ENCODE assay signal across 8 mouse cellular contexts in the genomic region with DNA sequence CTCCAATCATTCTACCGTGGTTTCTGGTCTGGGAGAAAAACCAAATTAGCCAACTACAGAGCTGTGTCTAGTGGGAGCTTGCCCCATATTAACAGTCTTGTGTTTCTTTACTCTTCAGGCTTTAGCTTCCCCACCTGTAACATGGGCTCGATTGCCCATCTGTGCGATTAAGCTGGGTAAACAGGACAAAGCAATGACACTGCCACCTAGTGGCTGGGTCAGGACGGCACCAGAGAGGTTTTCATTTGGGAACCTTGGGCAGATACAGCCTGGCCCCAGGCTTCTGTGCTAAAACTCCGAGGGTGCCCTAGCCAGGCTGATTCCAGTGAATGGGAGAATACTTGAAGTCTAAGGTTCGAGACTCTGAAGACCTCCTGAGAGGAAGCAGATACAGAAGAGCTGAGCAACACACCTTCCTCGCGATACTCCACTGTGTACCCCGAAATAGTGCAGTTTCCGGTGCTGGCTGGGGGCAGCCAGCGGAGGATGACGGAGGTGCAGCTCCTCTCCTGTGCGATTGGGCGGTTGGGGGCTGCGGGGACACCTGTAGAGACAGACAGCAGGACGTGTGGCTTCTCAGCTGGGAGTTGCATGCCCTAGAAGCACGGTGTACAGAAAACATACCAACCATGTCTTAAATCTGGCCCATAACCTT. TPM values are rescaled to one million over a fixed set of nuclear protein-coding genes. Genes with fewer than 3 reads are reported as not detected.
DNase-seq lines count a peak whose midpoint lies in the region; ATAC-seq and TF ChIP-seq lines count a peak whose summit lies in the region.

No protein-coding gene starts in this region.

- TF ChIP-seq POLR2A in kidney, adult 2 months (IDR thresholded peaks at IDR 0.05; ENCODE audit: low read depth, low read length) = no peak

- H3K9ac ChIP-seq in hindbrain, embryonic 16.5 days (ENCODE audit: low read depth, low read length) = no peak overlapping the region

- peak; percentile 54 for DNase-seq in hindbrain, embryonic 10.5 days (ENCODE audit: low spot score)
- peak; percentile 83 for DNase-seq in CD4-positive, CD25-positive, alpha-beta regulatory T cell, adult 2 months (ENCODE audit: low read depth, low spot score)
- peak; percentile 65 for DNase-seq in adrenal gland, adult 2 months
- peak; percentile 36 for DNase-seq in embryo, embryonic 11.5 days (ENCODE audit: low read depth, low spot score)
- peak; percentile 73 for DNase-seq in kidney, adult 2 months
- peak; percentile 48 for DNase-seq in lung, postnatal 25 days (ENCODE audit: low spot score)
- peak; percentile 74 for DNase-seq in thymus, postnatal 0 days (ENCODE audit: low spot score)

- ATAC-seq in hindbrain, embryonic 16.5 days = no peak

- TF ChIP-seq CTCF in kidney, adult 2 months (conservative IDR thresholded peaks at IDR 0.05; ENCODE audit: insufficient read depth, insufficient read length, low read depth, low read length) = peak; percentile 93

- H3K36me3 ChIP-seq in hindbrain, embryonic 10.5 days = peaks cover 14% of the 10 kb centered on the region
- H3K36me3 ChIP-seq in hindbrain, embryonic 16.5 days (ENCODE audit: control insufficient read depth, insufficient read depth, low read length) = peaks cover 3% of the 10 kb centered on the region; the same call in 1 of the 2 replicates
- H3K36me3 ChIP-seq in kidney, adult 2 months (ENCODE audit: control insufficient read depth, insufficient read depth, low read length) = no peaks in the 10 kb centered on the region

- H3K9me3 ChIP-seq in hindbrain, embryonic 10.5 days = no peaks in the 10 kb centered on the region
- H3K9me3 ChIP-seq in hindbrain, embryonic 16.5 days (ENCODE audit: control insufficient read depth, low read length) = no peaks in the 10 kb centered on the region

- no peak overlapping the region for H3K27ac ChIP-seq in hindbrain, embryonic 10.5 days
- H3K27ac ChIP-seq in hindbrain, embryonic 16.5 days (ENCODE audit: low read depth, low read length) = no peak overlapping the region
- no peak overlapping the region for H3K27ac ChIP-seq in kidney, adult 2 months (ENCODE audit: insufficient read depth, low read depth, low read length)

- H3K4me3 ChIP-seq in hindbrain, embryonic 10.5 days = no peak overlapping the region
- no peak overlapping the region for H3K4me3 ChIP-seq in hindbrain, embryonic 16.5 days (ENCODE audit: low read length)
- no peak overlapping the region for H3K4me3 ChIP-seq in kidney, adult 2 months (ENCODE audit: insufficient read depth, low read depth, low read length)

- no peaks in the 10 kb centered on the region for H3K27me3 ChIP-seq in hindbrain, embryonic 10.5 days (ENCODE audit: insufficient read depth, poor library complexity, severe bottlenecking)
- no peaks in the 10 kb centered on the region for H3K27me3 ChIP-seq in hindbrain, embryonic 16.5 days (replicated peaks; ENCODE audit: control insufficient read depth, insufficient read depth, low read length)
- no peaks in the 10 kb centered on the region for H3K27me3 ChIP-seq in kidney, adult 2 months (replicated peaks; ENCODE audit: control insufficient read depth, insufficient read depth, low read length)

- 60% methylated on average over 17 of the region's 17 CpGs for WGBS in hindbrain, embryonic 10.5 days
- WGBS in hindbrain, embryonic 16.5 days = 63% methylated on average over 17 of the region's 17 CpGs
- 59% methylated on average over 17 of the region's 17 CpGs for WGBS in kidney, adult 2 months

- no peak overlapping the region for H3K4me2 ChIP-seq in hindbrain, embryonic 16.5 days (ENCODE audit: low read length)

- 0 out of 2 replicates have a peak, but pooled peaks cover 3% of the 10 kb centered on the region for H3K4me1 ChIP-seq in hindbrain, embryonic 10.5 days (replicated peaks)
- no peaks in the 10 kb centered on the region for H3K4me1 ChIP-seq in hindbrain, embryonic 16.5 days (ENCODE audit: control insufficient read depth, insufficient read depth, low read depth, low read length)
- H3K4me1 ChIP-seq in kidney, adult 2 months (ENCODE audit: control insufficient read depth, insufficient read depth, low read length) = no peaks in the 10 kb centered on the region; the same call in 1 of the 2 replicates

RNA-seq across cellular contexts. Expression of a gene that starts 21.6 kb away (rescaled TPM):
- polyA plus RNA-seq in hindbrain, embryonic 10.5 days (2016; fragmentation: Nextera tagmentation; extraction: Ambion mirVana) = 63.8 and 87.1 TPM in 2 replicates
- 26.0 and 27.6 TPM in 2 replicates for polyA plus RNA-seq in hindbrain, embryonic 16.5 days (2015; fragmentation: Nextera tagmentation; extraction: Ambion mirVana)
- 10 to 100 TPM; 36.0 to 44.0 TPM for total RNA-seq in adrenal gland, adult 2 months (2021)
- polyA plus RNA-seq in adrenal gland, adult 2 months (2012; rRNA removed) = 13.1 and 16.9 TPM in 2 replicates
- polyA plus RNA-seq in kidney, adult 2 months (2012; rRNA removed) = 14.9 and 16.5 TPM in 2 replicates
- polyA plus RNA-seq in thymus, postnatal 0 days (2015; fragmentation: Nextera tagmentation; extraction: Ambion mirVana) = 46.2 and 53.2 TPM in 2 replicates
